Mouse (Mus musculus): ENCODE data around the gene Slc1a2. TPM values are rescaled to one million over a fixed set of nuclear protein-coding genes. Genes with fewer than 3 reads are reported as not detected.

The Slc1a2 gene
- total RNA-seq (2022) = 1 to 10 TPM in 1 of 4 experiments, under 1 TPM in 3; 0.41 to 1.4 (median 0.73) TPM

- no peak for DNase-seq (ENCODE audit: low spot score)
These were observed at the start of gene Slc1a2 for GRCm38 (mm10) chr2:102658163-102658660. Gene Slc1a2, plus strand, starts transcription at chr2:102658659.

GRCm38 (mm10) chr2:102610485-102610884, 48.0 kb upstream of the Slc1a2 start:
- DNase-seq (ENCODE audit: low spot score) = no peak

GRCm38 (mm10) chr2:102616637-102617036, 41.8 kb upstream of the Slc1a2 start:
- no peak for DNase-seq (ENCODE audit: low spot score)

GRCm38 (mm10) chr2:102620744-102621429, 37.6 kb upstream of the Slc1a2 start:
- DNase-seq (ENCODE audit: low spot score) = no peak

- DNase-seq (ENCODE audit: low spot score) = no peak
These were observed 36.3 kb upstream of the Slc1a2 start for GRCm38 (mm10) chr2:102622176-102622575.

GRCm38 (mm10) chr2:102622943-102623342, 35.5 kb upstream of the Slc1a2 start:
- DNase-seq (ENCODE audit: low spot score) = no peak

GRCm38 (mm10) chr2:102624538-102624937, 33.9 kb upstream of the Slc1a2 start:
- DNase-seq (ENCODE audit: low spot score) = no peak

- no peak for DNase-seq (ENCODE audit: low spot score)
These were observed 26.1 kb upstream of the Slc1a2 start for GRCm38 (mm10) chr2:102632361-102632760.

GRCm38 (mm10) chr2:102634010-102634409, 24.4 kb upstream of the Slc1a2 start:
- DNase-seq (ENCODE audit: low spot score) = no peak

GRCm38 (mm10) chr2:102635523-102636060, 22.9 kb upstream of the Slc1a2 start:
- DNase-seq (ENCODE audit: low spot score) = peak; percentile 16

GRCm38 (mm10) chr2:102636116-102636600, 22.3 kb upstream of the Slc1a2 start:
- peak; percentile 18 for DNase-seq (ENCODE audit: low spot score)

GRCm38 (mm10) chr2:102638140-102638539, 20.3 kb upstream of the Slc1a2 start:
- DNase-seq (ENCODE audit: low spot score) = no peak

- no peak for DNase-seq (ENCODE audit: low spot score)
These were observed 19.8 kb upstream of the Slc1a2 start for GRCm38 (mm10) chr2:102638690-102639089.

- DNase-seq (ENCODE audit: low spot score) = no peak
These were observed 9.5 kb upstream of the Slc1a2 start for GRCm38 (mm10) chr2:102648845-102649500.

GRCm38 (mm10) chr2:102650322-102650721, 8.1 kb upstream of the Slc1a2 start:
- no peak for DNase-seq (ENCODE audit: low spot score)

- no peak for DNase-seq (ENCODE audit: low spot score)
These were observed 2.3 kb upstream of the Slc1a2 start for GRCm38 (mm10) chr2:102655966-102656725.

- DNase-seq (ENCODE audit: low spot score) = no peak
These were observed 733 bp upstream of the Slc1a2 start for GRCm38 (mm10) chr2:102657726-102658125.

GRCm38 (mm10) chr2:102658661-102659520, 432 bp downstream of the Slc1a2 start:
- no peak for DNase-seq (ENCODE audit: low spot score)

- DNase-seq (ENCODE audit: low spot score) = no peak
These were observed 1.0 kb downstream of the Slc1a2 start for GRCm38 (mm10) chr2:102659521-102659830.

- DNase-seq (ENCODE audit: low spot score) = no peak
These were observed 2.6 kb downstream of the Slc1a2 start for GRCm38 (mm10) chr2:102661052-102661451.

GRCm38 (mm10) chr2:102662911-102663310, 4.5 kb downstream of the Slc1a2 start:
- no peak for DNase-seq (ENCODE audit: low spot score)
